Mouse (Mus musculus) right cerebral cortex, postnatal 4 days (tissue): ENCODE measurements around the gene Nfia.

Experiments
- DNase-seq: peaks from one replicate; pipeline ENCODE4 v3.0.0-alpha.2; 2022

Nfia gene

GRCm38 (mm10) chr4:97818498-97818897 is 46.0 kb downstream of the Nfia start:
- no peak for DNase-seq

- no peak for DNase-seq
Measured at GRCm38 (mm10) chr4:97819101-97819500, 46.6 kb downstream of the Nfia start.

- no peak for DNase-seq
Measured at GRCm38 (mm10) chr4:97820474-97821259, 48.1 kb downstream of the Nfia start.

- DNase-seq = no peak
Measured at GRCm38 (mm10) chr4:97821556-97822251, 49.2 kb downstream of the Nfia start.

GRCm38 (mm10) chr4:97823512-97823911 is 51.0 kb downstream of the Nfia start:
- DNase-seq = no peak

- DNase-seq = no peak
Measured at GRCm38 (mm10) chr4:97824451-97824850, 51.9 kb downstream of the Nfia start.

- no peak for DNase-seq
Measured at GRCm38 (mm10) chr4:97825432-97825831, 52.9 kb downstream of the Nfia start.

- no peak for DNase-seq
Measured at GRCm38 (mm10) chr4:97825841-97826240, 53.3 kb downstream of the Nfia start.

GRCm38 (mm10) chr4:97827115-97827514 is 54.6 kb downstream of the Nfia start:
- no peak for DNase-seq

GRCm38 (mm10) chr4:97828579-97828978 is 56.0 kb downstream of the Nfia start:
- no peak for DNase-seq

- no peak for DNase-seq
Measured at GRCm38 (mm10) chr4:97829336-97830050, 57.0 kb downstream of the Nfia start.

- no peak for DNase-seq
Measured at GRCm38 (mm10) chr4:97830051-97830853, 57.7 kb downstream of the Nfia start.

- no peak for DNase-seq
Measured at GRCm38 (mm10) chr4:97830935-97831608, 58.5 kb downstream of the Nfia start.

GRCm38 (mm10) chr4:97831611-97832278 is 59.2 kb downstream of the Nfia start:
- no peak for DNase-seq

GRCm38 (mm10) chr4:97832279-97832640 is 59.7 kb downstream of the Nfia start:
- no peak for DNase-seq

- no peak for DNase-seq
Measured at GRCm38 (mm10) chr4:97836812-97837211, 64.3 kb downstream of the Nfia start.

- no peak for DNase-seq
Measured at GRCm38 (mm10) chr4:97837724-97838123, 65.2 kb downstream of the Nfia start.

- no peak for DNase-seq
Measured at GRCm38 (mm10) chr4:97838651-97839050, 66.1 kb downstream of the Nfia start.

GRCm38 (mm10) chr4:97839406-97840101 is 67.0 kb downstream of the Nfia start:
- no peak for DNase-seq

- no peak for DNase-seq
Measured at GRCm38 (mm10) chr4:97840227-97841062, 67.9 kb downstream of the Nfia start.
